Mouse (Mus musculus) olfactory bulb, adult 2 months (tissue): ENCODE results near the gene Farp1. TPM values are rescaled to one million over a fixed set of nuclear protein-coding genes. Genes with fewer than 3 reads are reported as not detected.
A peak's percentile ranks its signal among the peaks of the same experiment; 100 is the strongest.
"Not testable (repeated sequence)": the region's sequence is repeated elsewhere in the genome, so short reads cannot be mapped to it uniquely, and the experiment has no call there.

Experiments used
- H3K27ac ChIP-seq: fragments of 200-500 bp; 2 replicates; pipeline ENCODE4 v1.5.1; 2012; ENCODE audit warnings: low read depth, low read length; ENCODE audit not compliant: insufficient read depth
- H3K4me1 ChIP-seq: fragments of 200-500 bp; 2 replicates; pipeline ENCODE4 v1.6.1; 2012; ENCODE audit warnings: low read length; ENCODE audit not compliant: control insufficient read depth, insufficient read depth
- H3K4me3 ChIP-seq: fragments of 200-500 bp; 2 replicates; pipeline ENCODE4 v1.5.1; 2012; ENCODE audit warnings: mild to moderate bottlenecking, low read depth, low read length, moderate library complexity; ENCODE audit not compliant: insufficient read depth
- CTCF ChIP-seq: fragments of 200-500 bp; IDR thresholded peaks from 2 replicates; pipeline ENCODE4 v1.5.1; 2012; ENCODE audit warnings: low read depth, mild to moderate bottlenecking, low read length, moderate library complexity; ENCODE audit not compliant: insufficient read depth
- POLR2A ChIP-seq: fragments of 200-500 bp; IDR thresholded peaks from 2 replicates; pipeline ENCODE4 v1.6.1; 2012; ENCODE audit warnings: mild to moderate bottlenecking, low read depth, low read length, moderate library complexity; ENCODE audit not compliant: insufficient read depth
- WGBS: fragments of 180-500 bp; shearing (Covaris S2); methylation state at CpG from one replicate; pipeline ENCODE4 v1.1.7; 2018; 5-methylcytosine and 5-hydroxymethylcytosine counted together
- polyA plus RNA-seq: library from polyadenylated mRNA; stranded (reverse); fragments of >200 nt; gene quantifications from 2 replicates; pipeline ENCODE4 v1.2.4, GENCODE M21; 2012; ENCODE audit warnings: low replicate concordance; ENCODE audit not compliant: missing spikeins, insufficient read depth, insufficient read length

Gene Farp1
- polyA plus RNA-seq, 1 experiment = not detected

DNA sequence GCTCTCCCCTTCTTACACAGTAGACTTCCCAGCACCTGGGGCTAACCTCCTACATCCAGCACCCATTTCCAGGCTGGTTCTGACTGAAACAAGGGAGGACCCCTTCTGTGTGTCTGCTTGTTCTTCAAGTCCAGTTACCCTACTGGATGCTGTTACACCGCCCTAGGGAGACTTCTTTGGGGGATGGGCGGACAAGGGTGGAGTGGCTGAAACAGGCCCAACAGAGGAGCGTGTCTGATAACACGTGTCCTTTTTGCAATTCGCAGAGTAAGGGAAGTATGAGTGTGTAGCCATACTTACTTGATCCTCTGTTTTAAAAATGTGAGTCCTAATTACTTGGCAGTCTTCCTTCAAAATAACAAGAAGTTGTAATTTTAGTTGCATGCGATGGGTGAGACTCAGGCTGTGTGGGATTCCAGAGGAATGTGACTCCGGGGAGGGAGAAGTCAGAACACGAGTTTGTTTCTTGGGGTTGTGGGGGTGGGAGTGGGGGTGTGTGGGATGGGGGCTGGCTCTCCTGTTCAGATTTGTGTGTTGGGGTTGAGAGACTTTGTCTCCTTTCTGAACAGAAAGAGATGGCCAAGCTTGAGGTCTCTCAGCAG lies 89.5 kb downstream of the Farp1 start:
- no peak for TF ChIP-seq POLR2A
- TF ChIP-seq CTCF = no peak
- 73% methylated on average over 8 of the region's 8 CpGs for WGBS
- Histone ChIP-seq H3K4me3 (no peak overlapping the region), H3K27ac (no peak overlapping the region), H3K4me1 (peaks cover 24% of the 10 kb centered on the region)

DNA sequence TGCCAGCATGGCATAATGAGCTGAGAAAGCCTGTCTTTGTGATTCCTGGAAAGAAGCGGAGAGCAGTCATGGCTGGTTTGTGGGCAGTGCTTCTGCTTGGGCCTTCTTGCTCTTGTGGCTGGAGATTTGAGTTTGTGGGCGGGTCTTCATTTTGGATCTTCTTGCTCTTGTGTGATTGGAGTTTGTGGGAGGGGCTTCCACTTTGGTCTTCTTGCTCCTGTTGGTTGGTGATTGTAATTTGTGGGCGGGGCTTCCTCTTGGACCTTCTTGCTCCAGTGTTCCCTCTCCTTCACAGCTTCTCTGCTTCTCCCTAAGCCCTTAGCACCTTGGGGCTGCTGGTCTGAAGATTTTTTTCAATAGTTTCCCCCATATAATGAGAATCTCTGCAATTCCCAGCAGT lies 90.7 kb downstream of the Farp1 start:
- Histone ChIP-seq H3K4me3 (no peak overlapping the region), H3K27ac (no peak overlapping the region), H3K4me1 (peaks cover 24% of the 10 kb centered on the region)
- WGBS = 96% methylated on average over 3 of the region's 3 CpGs
- TF ChIP-seq CTCF (no peak), POLR2A (no peak)

DNA sequence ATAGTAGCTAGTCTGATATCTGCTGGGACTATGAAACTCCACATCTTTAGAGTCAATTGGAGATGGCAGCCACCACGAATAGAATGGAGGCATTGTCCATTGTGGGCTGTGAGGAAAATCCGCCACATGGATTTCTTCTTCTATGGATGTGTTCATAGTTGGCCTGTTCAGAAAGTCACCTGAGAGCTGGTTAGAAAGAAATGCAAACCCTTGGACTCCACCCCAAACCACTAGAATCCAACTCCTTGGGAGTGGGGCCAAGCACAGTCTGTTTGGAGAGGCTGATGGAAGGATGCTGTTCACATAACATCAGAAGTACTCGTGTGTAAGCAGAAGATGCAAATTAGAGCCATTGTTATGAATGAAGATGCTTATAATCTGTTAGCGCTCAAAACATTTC lies 91.3 kb downstream of the Farp1 start:
- no peak overlapping the region for H3K27ac ChIP-seq
- 71% methylated on average over 4 of the region's 4 CpGs for WGBS
- H3K4me1 ChIP-seq = peaks cover 24% of the 10 kb centered on the region
- TF ChIP-seq CTCF (no peak), POLR2A (no peak)
- H3K4me3 ChIP-seq = no peak overlapping the region

DNA sequence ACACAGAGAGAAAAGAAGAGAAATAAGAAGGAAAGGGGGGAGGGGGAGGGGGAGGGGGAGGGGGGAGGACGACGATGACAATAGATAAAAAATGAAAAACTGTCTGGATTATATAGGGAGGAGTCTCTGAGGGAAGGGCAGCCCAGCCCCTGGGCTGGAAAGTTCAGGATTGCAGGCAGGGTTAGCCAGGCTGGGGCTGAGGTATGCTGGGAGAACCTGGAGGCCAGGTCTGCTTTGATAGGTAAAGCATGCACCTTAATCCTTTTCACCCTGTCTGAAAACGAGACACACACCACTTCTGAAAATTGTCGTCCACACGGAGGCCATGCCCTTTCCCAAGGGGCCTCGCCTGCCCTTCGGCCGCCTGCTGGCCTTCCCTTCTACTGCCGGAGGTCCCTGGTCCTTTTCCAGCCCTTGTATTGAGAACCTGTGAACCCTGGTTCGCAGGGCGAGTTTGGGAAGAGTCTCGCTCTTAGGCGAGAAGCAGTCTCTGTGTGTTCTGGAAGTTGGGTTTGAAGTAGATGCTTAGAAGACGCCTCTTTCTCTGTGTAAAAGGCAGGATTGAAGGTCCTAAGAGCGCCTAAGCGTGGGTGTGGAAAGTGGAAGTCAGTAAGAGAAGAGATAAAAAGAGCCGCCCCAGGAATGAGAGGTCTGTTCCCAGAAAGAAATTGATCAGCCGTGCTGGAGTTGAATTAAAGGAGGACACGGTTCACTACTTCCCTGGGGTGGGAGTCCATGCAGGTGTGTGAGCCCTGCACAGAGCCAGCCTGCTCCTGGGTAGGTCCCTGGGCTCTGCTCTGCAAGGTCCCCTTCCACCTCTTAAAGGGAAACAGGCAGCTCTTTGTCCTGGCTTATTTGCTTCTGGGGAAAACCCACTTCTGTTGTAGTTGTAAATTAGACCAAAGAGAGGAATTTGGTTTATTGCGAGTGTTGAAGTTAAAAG lies 94.1 kb downstream of the Farp1 start:
- Histone ChIP-seq H3K4me1 (peaks cover 19% of the 10 kb centered on the region), H3K4me3 (no peak overlapping the region), H3K27ac (0 out of 2 replicates have a peak overlapping the region, but pooled peaks have one; percentile 23)
- WGBS = 26% methylated on average over 20 of the region's 20 CpGs
- no peak for TF ChIP-seq POLR2A
- no peak for TF ChIP-seq CTCF

DNA sequence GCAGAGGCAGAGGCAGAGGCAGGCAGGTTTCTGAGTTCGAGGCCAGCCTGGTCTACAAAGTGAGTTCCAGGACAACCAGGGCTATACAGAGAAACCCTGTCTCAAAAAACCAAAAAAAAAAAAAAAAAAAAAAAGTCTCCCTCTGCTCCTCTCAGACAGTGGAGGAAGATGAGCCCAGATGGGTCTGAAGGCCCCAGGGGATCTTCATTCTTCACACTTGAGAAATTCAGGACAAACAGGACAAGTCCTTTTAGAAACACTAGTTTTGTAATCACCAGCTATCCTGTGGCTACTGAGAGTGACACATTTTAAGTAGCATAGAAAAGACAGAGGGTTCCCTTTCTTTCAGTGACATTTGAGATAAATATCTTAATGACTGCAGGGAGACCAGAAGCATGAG lies 95.4 kb downstream of the Farp1 start:
- WGBS = 100% methylated on average over 1 of the region's 1 CpGs
- not testable (repeated sequence) for H3K4me3 ChIP-seq

DNA sequence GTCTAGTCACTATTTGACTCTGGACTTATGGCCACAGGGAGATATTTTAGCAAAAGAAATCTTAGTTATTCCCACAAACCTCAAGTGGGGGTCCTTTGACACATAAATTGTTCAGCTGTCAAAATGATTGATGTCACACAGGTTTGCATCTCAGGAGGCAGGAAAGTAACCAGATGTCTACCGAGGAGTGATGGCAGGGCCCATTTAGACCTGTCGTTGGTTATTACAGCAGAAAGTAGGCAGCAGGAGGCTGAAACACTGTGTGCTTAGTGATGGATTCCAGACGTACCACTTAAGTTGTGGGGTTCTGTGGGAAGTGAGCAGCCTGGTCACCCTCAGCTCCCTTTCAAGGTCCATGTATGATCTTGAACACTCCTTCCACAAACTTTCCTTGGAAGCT lies 99.4 kb downstream of the Farp1 start:
- TF ChIP-seq POLR2A (no peak), CTCF (no peak)
- 75% methylated on average over 3 of the region's 3 CpGs for WGBS
- Histone ChIP-seq H3K4me3 (no peak overlapping the region), H3K27ac (no peak overlapping the region), H3K4me1 (peaks cover 9% of the 10 kb centered on the region)

More for the DNA sequence above, 95.4 kb downstream of the Farp1 start:
- not testable (repeated sequence) for H3K27ac ChIP-seq
- H3K4me1 ChIP-seq = peaks cover 13% of the 10 kb centered on the region

DNA sequence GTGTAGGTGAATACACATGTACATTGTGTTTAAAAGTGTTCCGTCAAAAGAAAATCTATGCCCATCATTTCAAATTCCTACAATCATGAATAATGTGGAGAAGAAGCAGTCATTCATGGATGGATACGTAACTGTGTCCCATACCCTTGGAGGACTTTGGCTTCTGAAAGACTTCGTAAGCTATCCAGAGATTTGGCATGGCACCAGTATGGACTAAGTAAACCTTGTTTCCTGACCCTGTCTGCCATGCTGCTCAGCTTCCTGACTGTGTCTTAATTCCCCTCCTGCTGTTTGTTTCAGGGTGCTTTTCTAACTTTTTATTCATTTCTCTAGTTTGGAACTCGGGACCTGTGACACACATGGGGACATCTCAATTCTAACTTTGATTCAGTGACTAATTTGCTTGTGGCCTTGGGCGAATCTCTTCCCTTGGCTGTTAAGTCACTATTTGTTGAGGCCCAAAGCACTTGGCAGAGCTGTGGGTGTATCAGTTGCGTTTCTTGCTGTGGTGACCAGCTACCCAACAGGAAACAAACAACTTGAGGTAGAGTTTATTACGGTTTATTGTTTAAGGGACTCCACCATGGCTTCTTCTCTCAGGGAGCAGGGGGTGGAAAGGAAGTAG lies 108.9 kb downstream of the Farp1 start:
- Histone ChIP-seq H3K4me3 (no peak overlapping the region), H3K4me1 (peaks cover 14% of the 10 kb centered on the region; the same call in 1 of the 2 replicates), H3K27ac (no peak overlapping the region)
- TF ChIP-seq CTCF = no peak
- no peak for TF ChIP-seq POLR2A
- WGBS = 75% methylated on average over 7 of the region's 7 CpGs

DNA sequence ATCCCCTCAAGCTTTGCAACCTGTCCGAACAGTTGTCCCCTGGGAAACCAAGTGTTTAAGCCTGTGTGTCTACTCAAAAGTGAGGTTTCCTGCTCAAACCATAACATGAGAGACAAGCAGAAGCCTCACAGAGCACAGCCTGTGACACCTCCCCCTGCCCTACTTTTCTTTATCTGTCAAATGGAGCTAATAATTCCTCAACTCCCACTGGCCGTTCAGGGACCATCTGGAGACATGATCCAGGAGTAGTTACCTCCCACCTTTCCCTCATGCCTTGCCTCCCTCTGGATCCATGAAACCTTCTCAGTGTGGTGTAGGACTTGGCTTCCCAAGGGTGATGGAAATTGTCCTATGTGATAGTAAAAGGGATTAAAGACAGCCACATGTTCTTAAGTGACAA lies 109.5 kb downstream of the Farp1 start:
- Histone ChIP-seq H3K4me1 (peaks cover 14% of the 10 kb centered on the region; the same call in 1 of the 2 replicates), H3K4me3 (no peak overlapping the region), H3K27ac (no peak overlapping the region)
- no peak for TF ChIP-seq POLR2A
- TF ChIP-seq CTCF = no peak
- WGBS = 59% methylated on average over 2 of the region's 2 CpGs

DNA sequence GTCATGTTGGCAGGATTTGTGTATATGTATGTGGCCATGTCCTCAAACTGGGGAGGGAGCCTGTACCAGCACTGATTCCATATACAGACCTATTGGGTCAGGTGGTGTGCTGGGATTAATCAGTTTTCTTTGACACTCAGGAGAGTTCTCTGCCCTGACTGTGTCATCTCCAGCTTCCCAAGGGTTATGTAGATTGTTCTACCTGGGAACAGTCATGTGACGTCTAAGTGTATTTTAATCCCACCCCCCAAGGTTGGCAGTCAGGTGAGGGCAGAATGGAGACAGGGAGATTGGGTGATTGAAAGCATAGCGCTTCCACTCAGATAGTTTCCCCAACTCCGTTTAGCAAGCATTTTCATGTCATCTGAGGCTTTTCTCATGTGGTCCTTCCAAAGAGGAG lies 110.3 kb downstream of the Farp1 start:
- H3K27ac ChIP-seq = no peak overlapping the region
- peaks cover 14% of the 10 kb centered on the region; the same call in 1 of the 2 replicates for H3K4me1 ChIP-seq
- WGBS = 86% methylated on average over 3 of the region's 3 CpGs
- H3K4me3 ChIP-seq = no peak overlapping the region
- TF ChIP-seq POLR2A (no peak), CTCF (no peak)
